Mouse (Mus musculus) heart, embryonic 15.5 days (tissue): ENCODE results near the gene Xrcc1. TPM values are rescaled to one million over a fixed set of nuclear protein-coding genes. Genes with fewer than 3 reads are reported as not detected.
A peak's percentile ranks its signal among the peaks of the same experiment; 100 is the strongest.

Source experiments
- ATAC-seq: fragments of 200-750 bp; cut with Nextera tagmentation; replicated peaks from 2 replicates; pipeline ENCODE4 v1.8.0; 2017; ENCODE audit warnings: low read depth, moderate TSS enrichment; ENCODE audit not compliant: insufficient number of reproducible peaks, insufficient read depth, low FRiP score
- H3K27ac ChIP-seq: fragments of 300-500 bp; sonication (generic); 2 replicates; pipeline ENCODE4 v1.5.1; 2015; ENCODE audit warnings: mild to moderate bottlenecking, inconsistent platforms
- H3K27me3 ChIP-seq: fragments of 300-500 bp; sonication (generic); 2 replicates; pipeline ENCODE4 v1.6.1; 2015; ENCODE audit warnings: inconsistent platforms
- H3K36me3 ChIP-seq: fragments of 300-500 bp; sonication (generic); 2 replicates; pipeline ENCODE4 v1.6.1; 2015; ENCODE audit warnings: mild to moderate bottlenecking, inconsistent platforms
- H3K4me1 ChIP-seq: fragments of 300-500 bp; sonication (generic); replicated peaks from 2 replicates; pipeline ENCODE4 v1.6.1; 2015; ENCODE audit warnings: inconsistent platforms
- H3K4me2 ChIP-seq: fragments of 300-500 bp; sonication (generic); 2 replicates; pipeline ENCODE4 v1.6.1; 2015; ENCODE audit warnings: inconsistent platforms, mild to moderate bottlenecking, moderate library complexity
- H3K4me3 ChIP-seq: fragments of 300-500 bp; sonication (generic); 2 replicates; pipeline ENCODE4 v1.5.1; 2015; ENCODE audit warnings: mild to moderate bottlenecking, inconsistent platforms
- H3K9ac ChIP-seq: fragments of 300-500 bp; sonication (generic); 2 replicates; pipeline ENCODE4 v1.6.1; 2015; ENCODE audit warnings: mild to moderate bottlenecking, inconsistent platforms
- H3K9me3 ChIP-seq: fragments of 300-500 bp; sonication (generic); replicated peaks from 2 replicates; pipeline ENCODE4 v1.6.1; 2016; ENCODE audit warnings: inconsistent platforms
- WGBS: fragments of 180-500 bp; shearing (Covaris S2); methylation state at CpG from one replicate; pipeline ENCODE4 v1.1.7; 2015; ENCODE audit warnings: mixed read lengths; 5-methylcytosine and 5-hydroxymethylcytosine counted together
- polyA plus RNA-seq: library from polyadenylated mRNA; unstranded; fragments of >200 nt; fragmentation: Nextera tagmentation; extraction: Ambion mirVana; gene quantifications from 2 replicates; pipeline ENCODE4 v1.2.1, GENCODE M21; 2015

Xrcc1 gene
- polyA plus RNA-seq = 56.6 and 83.1 TPM in 2 replicates

DNA sequence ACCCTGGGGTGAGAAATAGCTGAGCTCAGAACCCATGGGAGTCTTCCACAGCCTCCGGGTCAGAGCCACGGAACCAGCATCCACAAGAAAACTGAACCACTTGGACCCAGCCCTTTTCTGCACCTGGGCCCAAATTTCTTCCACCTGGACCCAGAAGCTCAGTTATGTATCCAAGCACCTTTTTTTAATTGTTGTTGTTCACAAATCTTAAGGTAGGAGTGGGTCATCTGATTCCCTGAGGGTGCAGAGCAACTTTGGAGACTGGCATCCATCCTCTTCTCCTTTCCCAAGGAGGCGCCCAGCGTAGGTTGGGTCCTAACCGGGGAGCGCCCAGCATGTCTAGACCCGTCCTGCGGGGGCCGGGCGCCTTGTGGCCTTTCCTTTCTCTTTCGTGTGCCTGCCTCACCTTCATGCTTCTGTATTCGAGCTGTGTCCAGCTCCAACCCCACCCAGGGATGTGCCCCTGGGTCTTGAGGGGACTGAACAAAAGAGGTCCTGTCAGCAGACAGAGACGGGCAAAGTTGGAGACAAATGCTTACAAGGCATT, at the start of gene Xrcc1, which contains the start of gene Pinlyp:
Gene Xrcc1, plus strand, starts transcription at position 222 of the 547 bp plus-strand sequence.
Gene Pinlyp, minus strand, starts transcription at position 51 of the 547 bp plus-strand sequence.
- Histone ChIP-seq H3K4me3 (peak within 1 kb of the TSS; percentile 94), H3K36me3 (0 out of 2 replicates have a peak, but pooled peaks cover 3% of the 10 kb centered on the region), H3K4me1 (peaks cover 11% of the 10 kb centered on the region), H3K9me3 (no peaks in the 10 kb centered on the region), H3K27me3 (no peaks in the 10 kb centered on the region), H3K9ac (peak within 1 kb of the TSS; percentile 93), H3K4me2 (peak within 1 kb of the TSS; percentile 72), H3K27ac (peak within 1 kb of the TSS; percentile 79)
- ATAC-seq = no peak
- 31% methylated on average over 13 of the region's 13 CpGs for WGBS

DNA sequence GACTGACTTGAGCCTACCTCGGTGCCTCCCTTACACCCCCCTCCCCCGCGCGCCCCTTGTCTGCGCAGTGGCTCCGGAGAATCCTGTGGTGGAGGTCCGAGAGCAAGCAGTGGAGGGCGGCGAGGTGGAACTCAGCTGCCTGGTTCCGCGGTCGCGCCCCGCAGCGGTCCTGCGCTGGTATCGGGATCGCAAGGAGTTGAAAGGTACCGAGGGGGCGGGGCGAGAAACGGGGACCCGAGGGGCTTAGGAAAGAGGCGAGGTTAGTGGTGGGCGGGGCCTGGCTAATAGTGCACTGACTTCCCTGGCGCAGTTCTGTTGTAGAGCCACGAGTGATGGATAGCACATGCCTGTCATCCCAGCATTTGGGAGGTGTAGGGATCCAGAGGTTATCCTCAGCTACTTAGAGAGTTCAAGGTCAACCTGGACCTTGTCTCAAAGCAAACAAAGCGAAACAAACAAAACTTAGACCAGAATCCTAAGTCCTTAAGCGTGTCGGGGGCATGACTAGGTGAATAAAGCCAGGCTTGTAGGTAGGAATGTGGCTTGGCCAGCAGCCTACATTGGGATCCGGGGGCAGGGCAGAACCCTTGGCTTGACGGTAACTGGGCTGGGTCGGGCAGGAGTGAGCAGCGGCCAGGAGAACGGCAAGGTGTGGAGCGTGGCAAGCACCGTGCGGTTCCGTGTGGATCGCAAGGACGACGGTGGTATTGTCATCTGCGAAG, 46.1 kb upstream of the Xrcc1 start:
- ATAC-seq = peak; percentile 23; the same call in 1 of the 2 replicates
- Histone ChIP-seq H3K4me2 (peak overlapping the region; percentile 64), H3K27ac (no peak overlapping the region), H3K36me3 (no peaks in the 10 kb centered on the region), H3K9ac (no peak overlapping the region), H3K27me3 (peaks cover 58% of the 10 kb centered on the region), H3K4me1 (peaks cover 25% of the 10 kb centered on the region), H3K9me3 (no peaks in the 10 kb centered on the region), H3K4me3 (peak overlapping the region; percentile 41)
- WGBS = 8% methylated on average over 43 of the region's 43 CpGs

DNA sequence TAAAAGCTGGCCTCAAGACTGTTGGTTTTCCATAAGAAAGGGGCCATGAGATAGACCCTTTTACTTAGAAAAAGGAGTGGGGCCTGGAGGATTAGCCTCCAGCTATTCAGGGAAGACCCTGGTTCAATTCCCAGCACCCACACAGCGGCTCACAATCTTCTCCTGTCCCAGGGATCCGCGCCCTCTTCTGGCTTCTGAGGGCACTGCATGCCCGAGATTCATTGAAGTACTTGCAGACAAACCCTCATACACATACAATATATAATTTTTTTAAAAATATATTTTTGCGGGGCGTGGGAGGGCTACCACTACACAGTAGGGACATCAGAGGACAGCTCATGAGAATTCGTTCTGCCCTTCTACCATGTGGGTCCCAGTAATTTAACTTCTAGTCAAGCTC, 45.2 kb upstream of the Xrcc1 start:
- H3K4me3 ChIP-seq = no peak overlapping the region
- no peak for ATAC-seq
- WGBS = 28% methylated on average over 7 of the region's 7 CpGs
- H3K4me1 ChIP-seq = peaks cover 32% of the 10 kb centered on the region
- no peaks in the 10 kb centered on the region for H3K9me3 ChIP-seq
- no peak overlapping the region for H3K9ac ChIP-seq
- no peaks in the 10 kb centered on the region for H3K36me3 ChIP-seq
- H3K27ac ChIP-seq = no peak overlapping the region
- H3K27me3 ChIP-seq = peaks cover 58% of the 10 kb centered on the region
- no peak overlapping the region for H3K4me2 ChIP-seq

DNA sequence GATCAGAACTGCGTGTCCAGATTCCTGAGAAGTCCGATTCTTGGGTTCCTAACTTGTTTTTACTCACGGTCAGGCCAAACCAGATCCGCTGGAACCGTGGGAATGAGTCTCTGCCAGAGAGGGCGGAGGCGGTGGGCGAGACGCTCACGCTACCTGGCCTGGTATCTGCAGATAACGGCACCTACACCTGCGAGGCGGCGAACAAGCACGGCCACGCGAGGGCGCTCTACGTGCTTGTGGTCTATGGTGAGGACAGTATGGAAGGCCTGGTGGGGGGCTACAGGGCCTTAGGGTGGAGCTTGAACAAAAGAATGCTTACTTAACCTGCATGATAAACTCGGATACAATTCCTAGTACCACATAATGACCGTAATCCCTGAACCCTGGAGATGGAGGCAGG, 44.6 kb upstream of the Xrcc1 start:
- Histone ChIP-seq H3K27me3 (peaks cover 58% of the 10 kb centered on the region), H3K27ac (no peak overlapping the region), H3K9ac (no peak overlapping the region), H3K9me3 (no peaks in the 10 kb centered on the region), H3K4me1 (peaks cover 37% of the 10 kb centered on the region), H3K4me2 (no peak overlapping the region), H3K36me3 (no peaks in the 10 kb centered on the region), H3K4me3 (no peak overlapping the region)
- ATAC-seq = no peak
- WGBS = 32% methylated on average over 21 of the region's 21 CpGs

DNA sequence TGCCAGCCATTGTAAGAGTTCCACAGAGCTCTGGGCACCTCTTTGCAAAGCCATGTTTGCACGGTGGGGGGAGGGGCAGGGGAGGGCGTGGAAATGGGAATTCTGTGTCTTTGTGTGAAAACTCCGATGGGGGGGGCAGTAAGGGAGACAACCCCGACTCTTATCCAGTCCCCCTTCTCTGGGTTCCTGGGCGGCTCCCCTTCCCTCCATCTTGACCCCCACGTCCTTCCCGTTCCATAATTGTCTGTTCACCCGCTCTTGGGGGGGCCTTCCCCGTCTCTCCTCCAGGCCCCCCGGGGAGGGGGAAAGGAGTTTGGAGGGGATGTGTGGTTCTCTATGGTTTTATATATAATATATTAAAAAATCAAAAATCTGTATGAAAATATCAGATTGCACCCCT, 42.1 kb upstream of the Xrcc1 start:
- peak overlapping the region; percentile 37 for H3K4me2 ChIP-seq
- H3K27me3 ChIP-seq = peaks cover 45% of the 10 kb centered on the region

DNA sequence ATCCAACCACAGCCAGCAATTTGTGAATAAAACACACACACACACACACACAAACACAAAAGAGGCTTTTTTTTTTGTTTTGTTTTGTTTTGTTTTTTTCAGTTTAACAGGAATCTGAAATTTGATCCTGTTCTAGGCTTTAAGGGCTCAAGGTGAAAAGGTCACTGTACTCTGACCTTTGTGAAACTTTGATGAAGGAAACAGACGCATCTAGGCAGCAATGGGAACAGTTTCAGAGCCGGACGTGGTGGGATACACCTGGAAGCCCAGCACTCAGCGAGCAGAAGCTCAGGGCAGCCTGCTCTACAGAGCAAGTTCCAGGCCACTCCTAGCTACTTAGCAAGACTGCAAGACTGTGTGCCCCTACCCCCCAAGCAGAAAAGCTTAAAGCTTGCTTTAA, 41.2 kb upstream of the Xrcc1 start:
- peak overlapping the region; percentile 99 for H3K27ac ChIP-seq
- no peak for ATAC-seq
- WGBS = 30% methylated on average over 4 of the region's 4 CpGs
- H3K4me2 ChIP-seq = no peak overlapping the region
- no peaks in the 10 kb centered on the region for H3K36me3 ChIP-seq
- H3K27me3 ChIP-seq = peaks cover 36% of the 10 kb centered on the region
- no peak overlapping the region for H3K4me3 ChIP-seq
- H3K4me1 ChIP-seq = peaks cover 41% of the 10 kb centered on the region
- no peak overlapping the region for H3K9ac ChIP-seq
- no peaks in the 10 kb centered on the region for H3K9me3 ChIP-seq

More for the DNA sequence above, 42.1 kb upstream of the Xrcc1 start:
- H3K36me3 ChIP-seq = no peaks in the 10 kb centered on the region
- H3K4me3 ChIP-seq = no peak overlapping the region
- H3K9me3 ChIP-seq = no peaks in the 10 kb centered on the region
- H3K27ac ChIP-seq = no peak overlapping the region
- no peak overlapping the region for H3K9ac ChIP-seq
- ATAC-seq = no peak
- 19% methylated on average over 10 of the region's 10 CpGs for WGBS
- H3K4me1 ChIP-seq = peaks cover 45% of the 10 kb centered on the region

DNA sequence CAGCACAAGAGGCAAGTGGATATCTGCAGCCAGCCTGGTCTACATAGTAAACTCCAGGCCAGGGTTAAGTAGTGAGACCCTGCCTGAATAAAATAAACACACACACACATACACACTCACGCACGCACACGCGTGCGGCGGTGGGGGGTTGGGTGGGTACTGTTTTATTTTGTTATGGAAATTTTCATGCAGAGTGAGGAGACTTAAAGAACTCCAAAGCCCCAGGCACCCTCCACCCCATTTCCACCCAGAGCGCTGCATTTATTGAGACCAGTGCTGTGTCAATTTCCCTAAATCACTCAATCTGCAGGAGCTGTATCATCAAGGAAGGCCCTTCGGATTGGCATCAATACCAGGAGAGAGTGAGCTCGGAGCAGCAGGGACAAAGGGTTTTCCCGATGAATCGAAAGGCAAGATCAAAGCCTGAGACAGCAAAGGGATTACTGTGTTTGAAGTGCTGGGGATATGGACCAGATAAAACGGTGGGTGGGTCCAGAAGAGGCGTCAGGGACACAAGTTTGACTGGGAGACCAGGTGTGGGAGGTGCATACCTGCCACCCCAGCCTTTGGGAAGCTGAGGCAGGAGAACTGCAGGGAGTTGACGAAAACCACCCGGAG, 40.5 kb upstream of the Xrcc1 start:
- Histone ChIP-seq H3K36me3 (no peaks in the 10 kb centered on the region), H3K9ac (0 out of 2 replicates have a peak overlapping the region, but pooled peaks have one; percentile 22), H3K27ac (peak overlapping the region; percentile 99)

DNA sequence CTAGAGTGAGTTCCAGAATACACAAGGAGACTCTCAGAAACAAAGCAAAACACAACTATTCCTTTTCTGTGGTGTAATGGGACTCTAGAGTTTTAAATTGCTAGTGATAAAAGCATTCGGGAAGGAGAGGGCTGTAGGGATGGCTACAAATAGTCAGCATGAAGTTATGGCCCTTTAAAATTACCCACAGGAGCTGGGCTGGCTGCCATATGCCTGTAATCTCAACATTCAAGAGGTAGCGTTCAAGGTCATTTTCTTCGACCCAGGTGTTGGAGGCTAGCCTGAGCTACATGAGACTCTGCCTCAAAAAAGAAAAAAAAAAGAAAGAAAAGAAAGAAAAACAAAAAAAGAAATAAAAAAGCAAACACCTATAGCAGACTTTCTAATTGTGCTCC, 40.0 kb upstream of the Xrcc1 start:
- 11% methylated on average over 3 of the region's 3 CpGs for WGBS
- Histone ChIP-seq H3K27me3 (peaks cover 24% of the 10 kb centered on the region), H3K4me1 (peaks cover 33% of the 10 kb centered on the region), H3K4me3 (peak overlapping the region; percentile 67), H3K9me3 (no peaks in the 10 kb centered on the region), H3K36me3 (no peaks in the 10 kb centered on the region), H3K9ac (peak overlapping the region; percentile 90; the same call in 1 of the 2 replicates), H3K4me2 (peak overlapping the region; percentile 87), H3K27ac (peak overlapping the region; percentile 99)
- no peak for ATAC-seq

More for the DNA sequence above, 40.5 kb upstream of the Xrcc1 start:
- H3K4me3 ChIP-seq = peak overlapping the region; percentile 67
- WGBS = 32% methylated on average over 15 of the region's 15 CpGs
- peak overlapping the region; percentile 87 for H3K4me2 ChIP-seq
- peaks cover 30% of the 10 kb centered on the region for H3K27me3 ChIP-seq
- H3K4me1 ChIP-seq = peaks cover 34% of the 10 kb centered on the region
- ATAC-seq = no peak
- no peaks in the 10 kb centered on the region for H3K9me3 ChIP-seq

DNA sequence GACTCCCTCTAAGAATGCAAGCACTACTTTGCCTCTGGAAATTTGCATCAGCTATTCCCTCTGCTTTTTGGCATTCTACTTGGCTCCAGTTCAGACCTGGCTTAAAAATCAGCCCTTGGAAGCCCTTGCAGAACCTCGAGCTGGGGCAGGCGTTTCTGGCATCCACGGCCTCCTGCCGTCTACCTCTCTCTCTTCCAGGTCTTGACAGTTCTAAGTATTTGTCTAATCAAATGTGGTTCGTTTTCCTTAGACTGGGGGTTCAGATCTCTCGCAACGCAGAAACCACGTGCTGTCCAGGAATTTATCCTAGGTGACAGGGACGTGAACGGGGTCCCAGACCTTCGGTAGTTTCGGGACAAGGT, 39.6 kb upstream of the Xrcc1 start:
- H3K36me3 ChIP-seq = no peaks in the 10 kb centered on the region
- 3% methylated on average over 12 of the region's 12 CpGs for WGBS
- H3K27me3 ChIP-seq = peaks cover 21% of the 10 kb centered on the region
- H3K4me2 ChIP-seq = peak overlapping the region; percentile 87
- peak overlapping the region; percentile 99 for H3K27ac ChIP-seq
- peaks cover 33% of the 10 kb centered on the region for H3K4me1 ChIP-seq
- ATAC-seq = peak; percentile 14; the same call in 1 of the 2 replicates
- no peaks in the 10 kb centered on the region for H3K9me3 ChIP-seq
- peak overlapping the region; percentile 90 for H3K9ac ChIP-seq
- H3K4me3 ChIP-seq = peak overlapping the region; percentile 67

DNA sequence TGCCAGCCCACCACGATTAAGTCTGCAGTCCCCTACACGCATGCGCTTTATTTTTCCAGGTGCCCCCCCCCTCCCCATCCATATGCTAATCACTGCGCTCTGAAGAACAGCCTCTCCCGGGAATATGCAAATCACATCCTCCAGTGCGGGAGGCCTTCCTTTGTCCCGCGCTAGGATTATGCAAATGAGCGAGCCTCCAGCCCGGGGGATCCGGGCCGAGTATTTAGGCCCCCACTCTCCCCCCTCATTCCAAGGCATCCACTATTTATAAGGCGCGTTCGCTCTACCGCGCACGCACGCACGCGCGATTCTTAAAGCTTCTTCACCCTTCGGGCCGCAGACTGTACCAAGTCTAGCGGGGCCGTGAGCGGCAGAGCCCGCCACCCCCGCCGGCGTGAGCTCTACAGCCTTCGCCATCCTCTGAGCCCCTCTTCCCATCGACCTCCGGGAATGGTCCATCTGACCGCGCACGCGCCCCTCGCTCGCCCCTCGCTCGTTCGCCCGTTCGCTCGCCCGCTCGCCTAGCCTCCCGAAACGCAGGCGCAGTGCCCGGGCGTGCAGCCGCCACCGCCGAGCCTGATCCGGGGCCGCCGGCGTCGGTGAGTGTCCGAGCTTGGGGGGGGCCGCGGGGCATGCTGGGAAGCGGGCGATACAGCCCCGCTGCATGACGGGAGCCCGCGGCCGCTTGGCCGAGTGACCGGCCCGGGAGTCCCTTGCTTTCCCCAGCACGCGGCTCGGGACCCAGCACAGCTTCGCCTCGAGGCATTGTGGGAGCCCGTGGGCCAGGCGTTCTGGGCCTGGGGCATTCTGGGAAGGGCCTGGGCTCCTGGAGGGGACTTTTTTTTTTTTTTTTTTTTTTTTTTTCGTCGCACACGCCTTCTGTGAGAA, 39.0 kb upstream of the Xrcc1 start, which contains the start of gene Zfp428:
Gene Zfp428, plus strand, starts transcription at position 169 of the 888 bp plus-strand sequence.
- Histone ChIP-seq H3K36me3 (no peaks in the 10 kb centered on the region), H3K4me1 (peaks cover 33% of the 10 kb centered on the region), H3K27me3 (peaks cover 14% of the 10 kb centered on the region), H3K4me2 (peak within 1 kb of the TSS; percentile 87), H3K9ac (peak within 1 kb of the TSS; percentile 90), H3K27ac (peak within 1 kb of the TSS; percentile 99), H3K9me3 (no peaks in the 10 kb centered on the region), H3K4me3 (peak within 1 kb of the TSS; percentile 67)
- ATAC-seq = peak; percentile 88
- WGBS = under 1% methylated on average over 84 of the region's 84 CpGs
